Mouse (Mus musculus): Measurements from ENCODE around the gene Dock10. TPM values are rescaled to one million over a fixed set of nuclear protein-coding genes. Genes with fewer than 3 reads are reported as not detected.
A peak's percentile ranks its signal among the peaks of the same experiment; 100 is the strongest.

Gene Dock10
- polyA plus RNA-seq, 1 experiment from 2014 or later, result 1.8 TPM

DNA sequence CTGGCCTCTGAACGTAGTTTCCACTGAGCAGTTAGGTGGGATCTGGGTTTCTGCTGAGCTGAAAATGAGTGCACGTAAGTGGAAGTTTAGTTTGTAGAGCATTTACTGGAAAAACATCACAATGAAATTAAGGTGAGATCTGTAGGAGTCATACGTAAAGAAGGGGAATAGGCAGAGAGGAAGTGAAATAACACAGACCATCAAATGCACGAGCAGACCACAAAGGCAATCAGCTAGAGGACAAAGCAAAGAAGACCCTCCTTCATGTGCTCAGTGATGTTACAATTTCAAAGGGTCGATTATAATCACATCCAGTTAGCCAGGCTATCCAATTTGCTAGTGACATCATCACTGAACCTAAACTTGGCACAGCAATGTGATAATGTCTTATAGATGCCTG lies 87.3 kb downstream of the Dock10 start:
- no peak overlapping the region for H3K27ac ChIP-seq
- H3K9ac ChIP-seq (replicated peaks), result no peak overlapping the region
- WGBS, result 87% methylated on average over 5 of the region's 5 CpGs
- H3K4me2 ChIP-seq (replicated peaks), result no peak overlapping the region
- no peaks in the 10 kb centered on the region for H3K4me1 ChIP-seq (replicated peaks)
- no peak for ATAC-seq
- H3K4me3 ChIP-seq (replicated peaks), result no peak overlapping the region
- H3K9me3 ChIP-seq, result no peaks in the 10 kb centered on the region
- H3K27me3 ChIP-seq, result no peaks in the 10 kb centered on the region
- no peaks in the 10 kb centered on the region for H3K36me3 ChIP-seq

DNA sequence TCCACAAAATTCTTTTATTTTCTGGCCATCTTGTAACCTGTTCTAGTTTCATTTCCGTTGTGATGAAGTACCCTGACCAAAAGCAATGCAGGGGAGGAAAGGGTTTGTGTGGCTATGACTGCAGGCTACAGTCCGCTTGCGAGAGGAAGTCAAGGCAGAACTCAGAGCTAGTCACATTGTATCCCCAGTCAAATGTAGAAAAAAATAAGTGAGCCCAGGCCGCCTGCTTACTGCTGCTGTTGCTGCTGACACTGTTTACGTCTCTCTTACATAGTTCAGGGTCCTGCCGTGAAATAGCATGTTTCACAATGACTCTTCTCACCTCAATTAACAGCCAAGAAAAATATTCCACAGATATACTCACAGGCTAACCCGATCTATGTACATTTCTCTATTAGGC lies 87.9 kb downstream of the Dock10 start:
- Histone ChIP-seq H3K27ac (no peak overlapping the region), H3K36me3 (no peaks in the 10 kb centered on the region), H3K4me3 (replicated peaks) (no peak overlapping the region), H3K9me3 (no peaks in the 10 kb centered on the region), H3K9ac (replicated peaks) (no peak overlapping the region), H3K4me2 (replicated peaks) (no peak overlapping the region), H3K27me3 (no peaks in the 10 kb centered on the region), H3K4me1 (replicated peaks) (no peaks in the 10 kb centered on the region)
- ATAC-seq, result no peak
- WGBS, result 82% methylated on average over 7 of the region's 7 CpGs

DNA sequence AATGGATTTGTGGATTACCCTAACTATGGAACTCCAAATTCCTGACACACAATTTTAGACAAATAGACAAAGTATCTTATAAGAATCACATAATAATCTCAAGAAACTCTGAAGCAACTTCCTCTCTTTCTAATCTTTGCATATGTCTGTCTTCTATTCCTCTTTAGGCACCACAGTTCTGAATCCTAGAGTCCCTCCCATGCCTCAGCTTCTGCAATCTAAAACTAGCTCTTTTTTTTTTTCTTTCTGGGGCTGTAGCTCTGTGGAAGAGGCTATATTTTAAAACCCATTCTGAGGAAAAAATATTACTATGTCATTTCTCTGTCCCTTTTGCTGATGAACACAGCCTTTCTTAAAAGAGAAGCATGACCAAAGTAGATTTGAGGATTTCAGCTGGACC lies 92.6 kb downstream of the Dock10 start:
- Histone ChIP-seq H3K27me3 (no peaks in the 10 kb centered on the region), H3K27ac (no peak overlapping the region), H3K4me3 (replicated peaks) (no peak overlapping the region), H3K9me3 (no peaks in the 10 kb centered on the region), H3K4me1 (replicated peaks) (no peaks in the 10 kb centered on the region), H3K4me2 (replicated peaks) (no peak overlapping the region), H3K36me3 (no peaks in the 10 kb centered on the region), H3K9ac (replicated peaks) (no peak overlapping the region)
- no peak for ATAC-seq

DNA sequence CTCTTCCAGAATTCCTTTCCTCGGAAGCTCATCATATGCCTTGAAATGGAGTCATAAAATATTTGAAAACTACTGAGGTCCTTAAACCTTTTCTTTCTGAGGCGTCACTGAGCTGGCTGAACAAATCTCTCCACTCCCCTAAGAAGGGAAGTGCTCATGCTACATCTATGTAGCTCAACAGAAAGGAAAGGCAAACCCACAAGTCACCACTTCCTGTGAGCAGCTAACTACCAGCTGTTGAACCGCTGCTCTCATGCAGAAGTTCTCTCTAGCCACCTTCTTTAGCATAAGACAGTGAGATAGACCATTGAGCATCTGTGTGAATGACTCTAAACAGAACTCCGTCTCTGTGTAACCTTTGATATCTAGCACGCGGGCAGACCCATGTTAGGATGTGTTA lies 93.2 kb downstream of the Dock10 start:
- Histone ChIP-seq H3K27ac (no peak overlapping the region), H3K4me3 (replicated peaks) (no peak overlapping the region), H3K36me3 (no peaks in the 10 kb centered on the region), H3K27me3 (no peaks in the 10 kb centered on the region), H3K9ac (replicated peaks) (no peak overlapping the region), H3K9me3 (no peaks in the 10 kb centered on the region), H3K4me1 (replicated peaks) (no peaks in the 10 kb centered on the region), H3K4me2 (replicated peaks) (no peak overlapping the region)
- whole genome bisulfite sequencing, result 93% methylated on average over 6 of the region's 6 CpGs
- no peak for ATAC-seq

DNA sequence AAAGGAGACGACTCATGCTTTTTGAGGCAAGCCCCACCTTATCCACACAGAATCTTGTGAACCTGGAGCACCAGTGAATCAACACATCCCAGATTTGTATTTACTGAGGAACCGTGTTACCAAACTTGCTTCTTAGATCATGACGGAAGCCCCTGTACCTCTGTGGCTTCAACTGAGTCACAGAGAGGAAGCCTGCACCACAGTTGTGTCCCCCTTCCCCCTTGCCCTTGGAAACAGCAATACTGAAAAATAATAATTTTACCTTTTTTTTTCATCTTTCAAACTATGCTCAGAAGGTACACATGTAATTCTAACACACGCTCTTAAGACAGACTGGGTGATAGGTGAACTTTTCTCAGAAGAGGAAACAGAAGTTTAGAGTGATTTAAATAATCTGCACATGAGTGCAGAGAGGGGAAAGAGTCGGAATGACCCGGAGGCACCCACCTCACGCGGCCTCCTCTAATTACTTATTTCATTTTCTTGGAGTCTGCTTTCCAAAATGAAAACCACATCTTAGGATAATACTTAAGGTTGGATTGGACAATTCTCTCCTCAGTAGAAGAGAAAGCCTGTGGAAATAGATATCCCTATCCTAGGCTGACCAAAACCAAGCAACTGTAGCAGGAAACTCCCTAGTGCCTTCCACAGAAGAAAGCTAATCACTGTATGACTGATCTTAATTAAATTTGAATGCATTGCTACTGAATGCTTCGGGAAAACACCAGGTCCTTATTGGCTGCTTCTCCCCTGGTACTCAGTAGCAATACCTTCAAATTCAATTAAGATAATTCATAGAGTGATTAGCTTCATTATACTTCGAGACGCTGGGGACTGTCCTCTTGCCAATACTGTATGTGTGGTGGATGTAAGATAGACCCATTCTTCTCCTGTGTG lies 96.6 kb downstream of the Dock10 start:
- no peaks in the 10 kb centered on the region for H3K9me3 ChIP-seq

DNA sequence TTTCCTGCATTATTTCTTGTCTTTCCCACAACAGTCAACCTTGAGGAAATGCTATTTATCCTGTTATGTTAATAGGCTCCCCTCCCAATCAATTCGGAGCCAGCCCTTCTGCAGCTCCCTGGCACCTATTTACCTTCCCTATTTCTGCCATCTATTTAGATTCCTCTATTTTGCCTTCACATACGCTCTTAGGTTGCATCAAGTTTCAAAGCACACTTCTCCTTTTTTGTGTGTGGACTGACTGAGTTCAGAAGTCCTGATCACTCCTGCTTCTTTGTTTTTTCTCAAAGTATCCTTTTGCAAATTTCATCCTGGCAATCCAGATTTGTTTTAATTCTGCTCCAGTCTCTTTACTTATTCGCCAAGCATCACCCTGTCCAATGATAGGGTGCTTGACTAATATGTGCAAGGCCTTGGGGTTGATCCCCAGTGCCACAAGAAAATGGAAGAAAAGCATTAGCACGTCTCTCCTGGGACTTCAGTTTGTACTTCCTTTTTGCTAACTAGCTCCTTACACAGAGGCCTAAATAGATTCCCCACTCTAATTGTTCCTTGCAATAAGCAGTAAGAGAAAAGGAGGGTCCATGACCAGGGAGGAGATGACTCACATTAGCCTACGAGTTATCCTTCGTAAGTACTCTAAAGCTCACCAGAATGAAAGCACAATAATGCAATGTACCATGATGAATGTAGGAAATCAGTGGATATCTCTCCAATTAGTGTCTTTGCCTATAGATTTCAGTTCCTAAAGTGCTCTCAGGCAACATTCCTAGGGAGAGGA lies 98.7 kb downstream of the Dock10 start:
- no peak overlapping the region for H3K4me3 ChIP-seq (replicated peaks)
- no peak overlapping the region for H3K27ac ChIP-seq
- H3K9ac ChIP-seq (replicated peaks), result no peak overlapping the region
- H3K9me3 ChIP-seq, result no peaks in the 10 kb centered on the region
- H3K4me2 ChIP-seq (replicated peaks), result no peak overlapping the region
- 81% methylated on average over 6 of the region's 6 CpGs for WGBS
- H3K36me3 ChIP-seq, result no peaks in the 10 kb centered on the region
- no peak for ATAC-seq
- H3K27me3 ChIP-seq, result no peaks in the 10 kb centered on the region
- no peaks in the 10 kb centered on the region; the same call in 1 of the 2 replicates for H3K4me1 ChIP-seq (replicated peaks)

More for the DNA sequence above, 96.6 kb downstream of the Dock10 start:
- no peaks in the 10 kb centered on the region for H3K4me1 ChIP-seq (replicated peaks)
- no peak overlapping the region for H3K4me3 ChIP-seq (replicated peaks)
- peak; percentile 66 for ATAC-seq
- WGBS, result 80% methylated on average over 11 of the region's 11 CpGs
- no peaks in the 10 kb centered on the region for H3K27me3 ChIP-seq
- H3K9ac ChIP-seq (replicated peaks), result no peak overlapping the region
- no peak overlapping the region for H3K4me2 ChIP-seq (replicated peaks)
- no peak overlapping the region for H3K27ac ChIP-seq
- H3K36me3 ChIP-seq, result no peaks in the 10 kb centered on the region

DNA sequence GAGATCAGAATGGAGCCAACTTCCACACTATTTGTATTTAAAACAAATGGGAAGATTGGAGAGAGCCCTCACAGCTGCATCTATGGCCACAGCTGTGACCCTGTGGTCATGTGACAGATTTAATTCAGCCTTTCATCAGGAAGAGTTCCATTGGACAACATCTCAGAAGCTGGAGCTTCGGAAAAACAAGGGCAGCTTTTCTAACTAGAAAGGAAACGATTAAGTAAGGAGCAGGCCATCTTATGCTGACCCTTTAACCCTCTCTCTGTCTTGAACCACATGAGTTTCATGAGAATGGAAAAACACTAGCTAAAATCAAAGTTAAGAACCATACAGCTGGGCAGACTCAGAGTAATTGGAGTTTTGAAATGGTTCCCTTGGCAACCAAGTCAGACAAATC lies 101.9 kb downstream of the Dock10 start:
- H3K27ac ChIP-seq, result no peak overlapping the region
- H3K9ac ChIP-seq (replicated peaks), result no peak overlapping the region
- H3K4me2 ChIP-seq (replicated peaks), result no peak overlapping the region
- WGBS, result 43% methylated on average over 2 of the region's 2 CpGs
- no peaks in the 10 kb centered on the region for H3K27me3 ChIP-seq
- H3K4me1 ChIP-seq (replicated peaks), result no peaks in the 10 kb centered on the region; the same call in 1 of the 2 replicates
- ATAC-seq, result no peak
- no peaks in the 10 kb centered on the region for H3K36me3 ChIP-seq
- H3K9me3 ChIP-seq, result no peaks in the 10 kb centered on the region
- no peak overlapping the region for H3K4me3 ChIP-seq (replicated peaks)

DNA sequence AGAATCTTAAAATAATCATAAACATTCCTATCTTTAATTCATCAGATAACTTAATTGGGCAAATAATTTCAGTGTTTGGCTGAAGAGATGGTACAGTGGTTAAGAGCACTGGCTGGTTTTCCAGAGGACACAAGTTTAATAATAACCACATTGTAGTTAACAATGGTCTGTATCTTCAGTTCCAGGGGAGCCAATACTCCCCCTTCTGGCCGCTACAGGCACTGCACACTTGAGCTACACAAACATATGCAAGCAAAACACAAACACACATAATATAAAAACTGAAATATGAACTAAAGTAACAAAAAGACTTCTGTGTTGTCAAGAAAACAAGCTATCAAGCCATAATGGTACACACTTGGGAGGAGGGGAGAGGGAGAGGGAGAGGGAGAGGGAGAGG lies 102.5 kb downstream of the Dock10 start:
- no peak overlapping the region for H3K4me3 ChIP-seq (replicated peaks)
- no peaks in the 10 kb centered on the region; the same call in 1 of the 2 replicates for H3K4me1 ChIP-seq (replicated peaks)
- no peak for ATAC-seq
- H3K27me3 ChIP-seq, result no peaks in the 10 kb centered on the region
- 60% methylated on average over 1 of the region's 1 CpGs for WGBS
- no peaks in the 10 kb centered on the region for H3K9me3 ChIP-seq
- no peak overlapping the region for H3K27ac ChIP-seq
- no peak overlapping the region for H3K4me2 ChIP-seq (replicated peaks)
- H3K9ac ChIP-seq (replicated peaks), result no peak overlapping the region
- H3K36me3 ChIP-seq, result no peaks in the 10 kb centered on the region

DNA sequence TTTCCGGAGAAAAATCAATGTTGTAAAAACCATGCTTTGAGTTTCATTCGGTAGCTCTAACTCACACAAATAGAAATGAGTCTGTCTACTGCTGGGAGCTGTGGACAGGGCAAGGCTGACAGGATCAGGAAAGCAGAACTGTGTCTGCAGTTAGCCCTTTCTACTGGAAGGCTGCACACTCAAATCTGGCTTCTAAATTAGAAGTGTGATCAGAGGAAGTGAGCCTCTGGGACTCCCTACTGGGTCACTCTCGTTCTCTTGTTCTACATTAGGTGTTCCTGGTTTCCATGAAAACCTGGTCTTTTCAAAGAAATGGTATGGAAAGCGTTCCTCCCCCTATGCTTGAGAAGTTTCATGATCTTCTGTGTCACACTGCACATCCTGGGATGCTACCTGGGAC lies 103.1 kb downstream of the Dock10 start:
- no peak overlapping the region for H3K27ac ChIP-seq
- H3K9ac ChIP-seq (replicated peaks), result no peak overlapping the region
- H3K27me3 ChIP-seq, result no peaks in the 10 kb centered on the region
- H3K4me2 ChIP-seq (replicated peaks), result no peak overlapping the region
- no peak for ATAC-seq
- H3K9me3 ChIP-seq, result no peaks in the 10 kb centered on the region
- H3K4me3 ChIP-seq (replicated peaks), result no peak overlapping the region
- 83% methylated on average over 4 of the region's 4 CpGs for WGBS
- no peaks in the 10 kb centered on the region for H3K36me3 ChIP-seq
- no peaks in the 10 kb centered on the region; the same call in 1 of the 2 replicates for H3K4me1 ChIP-seq (replicated peaks)

DNA sequence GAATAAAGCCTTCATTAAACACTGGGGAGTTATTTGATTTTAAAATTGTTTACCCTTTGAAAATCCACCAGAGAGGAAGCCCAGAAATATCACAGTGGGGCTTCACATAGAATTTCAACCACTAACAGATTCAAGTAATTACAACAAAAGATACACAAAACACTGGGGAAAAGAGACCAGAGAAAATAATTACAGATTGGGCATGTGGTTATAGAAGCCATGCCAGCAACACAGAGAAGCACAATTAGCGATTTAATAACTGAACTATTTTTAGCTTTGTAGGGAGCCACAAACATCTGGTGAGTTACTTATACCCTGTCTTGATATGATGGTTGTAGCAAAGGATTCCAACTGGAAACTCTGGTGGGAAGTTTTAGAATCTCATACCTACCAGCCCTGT lies 104.2 kb downstream of the Dock10 start:
- H3K27me3 ChIP-seq, result no peaks in the 10 kb centered on the region
- H3K4me1 ChIP-seq (replicated peaks), result no peaks in the 10 kb centered on the region; the same call in 1 of the 2 replicates
- WGBS, result 89% methylated on average over 1 of the region's 1 CpGs
- no peak overlapping the region for H3K4me3 ChIP-seq (replicated peaks)
- H3K36me3 ChIP-seq, result no peaks in the 10 kb centered on the region
- no peaks in the 10 kb centered on the region for H3K9me3 ChIP-seq
- no peak overlapping the region for H3K9ac ChIP-seq (replicated peaks)
- no peak overlapping the region for H3K4me2 ChIP-seq (replicated peaks)
- ATAC-seq, result no peak
- no peak overlapping the region for H3K27ac ChIP-seq

DNA sequence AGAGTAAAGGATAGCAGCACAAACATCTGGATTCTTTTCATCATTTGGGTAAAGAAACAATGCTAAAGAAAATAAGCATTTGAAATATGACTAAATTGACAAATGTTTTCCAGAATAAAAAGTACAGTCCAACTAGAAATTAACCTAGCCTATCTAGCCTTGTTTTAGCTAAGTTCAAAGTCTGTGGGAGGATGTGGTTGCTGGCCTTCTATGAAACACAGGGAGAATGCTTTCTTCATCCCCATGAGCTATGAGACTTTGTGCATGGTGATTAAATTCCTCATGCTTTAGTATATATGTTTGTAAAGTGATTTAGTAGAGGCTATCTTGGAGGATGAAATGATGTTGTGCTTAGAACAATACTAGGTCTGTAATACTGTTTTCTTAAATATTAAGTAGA lies 105.5 kb downstream of the Dock10 start:
- Histone ChIP-seq H3K36me3 (no peaks in the 10 kb centered on the region), H3K4me3 (replicated peaks) (no peak overlapping the region), H3K9me3 (no peaks in the 10 kb centered on the region), H3K4me1 (replicated peaks) (no peaks in the 10 kb centered on the region; the same call in 1 of the 2 replicates), H3K9ac (replicated peaks) (no peak overlapping the region), H3K4me2 (replicated peaks) (no peak overlapping the region), H3K27ac (no peak overlapping the region), H3K27me3 (no peaks in the 10 kb centered on the region)
- no peak for ATAC-seq

DNA sequence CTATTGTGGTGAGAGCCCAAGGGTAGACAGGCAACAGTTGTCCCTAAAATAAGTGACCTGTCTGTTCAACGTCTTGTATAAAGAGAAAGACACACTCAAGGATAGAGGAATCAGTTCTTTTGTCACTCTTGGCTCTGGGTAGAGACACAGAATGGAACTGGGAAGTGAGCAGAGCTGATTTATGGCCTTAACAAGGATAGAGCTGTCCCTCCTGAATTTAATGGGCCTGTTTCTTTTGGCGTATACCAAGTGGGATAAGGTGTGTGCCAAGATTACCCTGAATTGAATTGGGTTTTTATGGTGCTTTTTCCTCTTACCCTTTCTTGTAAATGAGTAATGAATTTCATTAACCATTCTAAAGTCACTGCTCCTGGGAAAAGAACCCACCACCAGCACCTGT lies 106.2 kb downstream of the Dock10 start:
- Histone ChIP-seq H3K9ac (replicated peaks) (no peak overlapping the region), H3K36me3 (no peaks in the 10 kb centered on the region), H3K4me3 (replicated peaks) (no peak overlapping the region), H3K9me3 (no peaks in the 10 kb centered on the region), H3K27ac (no peak overlapping the region), H3K4me2 (replicated peaks) (no peak overlapping the region), H3K4me1 (replicated peaks) (no peaks in the 10 kb centered on the region; the same call in 1 of the 2 replicates), H3K27me3 (no peaks in the 10 kb centered on the region)
- ATAC-seq, result no peak
- WGBS, result 90% methylated on average over 2 of the region's 2 CpGs
